Mouse (Mus musculus) kidney, adult 2 months (tissue): Measurements from ENCODE around the gene Cyp2c40.
"Not testable (repeated sequence)": the region's sequence is repeated elsewhere in the genome, so short reads cannot be mapped to it uniquely, and the experiment has no call there.

Experiments used
- CTCF ChIP-seq: fragments of 200-500 bp; conservative IDR thresholded peaks from 2 replicates; pipeline ENCODE4 v1.5.1; 2011; ENCODE audit warnings: low read depth, mild to moderate bottlenecking, control low read depth, low read length, moderate library complexity, mixed read lengths; ENCODE audit not compliant: insufficient read depth, insufficient read length
- POLR2A ChIP-seq: fragments of 200-500 bp; IDR thresholded peaks from one replicate; pipeline ENCODE4 v1.6.1; 2011; ENCODE audit warnings: low read depth, low read length, control low read depth

DNA sequence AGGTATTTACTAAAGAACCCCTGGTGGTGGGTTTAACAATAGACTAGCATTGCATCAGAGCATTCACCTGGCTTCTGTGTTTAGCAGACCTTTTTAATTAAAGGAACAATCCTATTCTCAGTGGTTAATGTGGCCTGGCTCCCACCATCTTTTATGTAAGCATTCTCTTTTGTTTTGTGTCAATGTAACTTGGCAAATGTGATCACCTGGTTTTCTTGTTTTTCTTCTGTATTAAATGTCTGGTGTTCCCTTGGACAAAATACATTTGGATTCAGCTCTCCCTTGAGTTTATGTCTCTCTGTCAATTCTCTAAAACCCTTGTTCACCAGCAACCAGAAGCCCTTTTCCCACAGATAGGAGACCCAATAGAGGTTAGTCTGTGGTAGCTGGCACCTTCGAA lies 3.8 kb upstream of the Cyp2c40 start:
- TF ChIP-seq CTCF, POLR2A: not testable (repeated sequence)
